Mouse (Mus musculus) urinary bladder, postnatal 10 days (tissue): ENCODE measurements at regions not wholly inside any gene's neighbourhood (a gene's known extent, or its start where the extent isn't known, plus 50 kb on each side); places are given as distances from the start of the nearest gene placed in this dataset.
A peak's percentile ranks its signal among the peaks of the same experiment; 100 is the strongest.

Experiments used
- DNase-seq: peaks from one replicate; pipeline ENCODE4 v3.0.0; 2022; ENCODE audit warnings: low spot score

DNA sequence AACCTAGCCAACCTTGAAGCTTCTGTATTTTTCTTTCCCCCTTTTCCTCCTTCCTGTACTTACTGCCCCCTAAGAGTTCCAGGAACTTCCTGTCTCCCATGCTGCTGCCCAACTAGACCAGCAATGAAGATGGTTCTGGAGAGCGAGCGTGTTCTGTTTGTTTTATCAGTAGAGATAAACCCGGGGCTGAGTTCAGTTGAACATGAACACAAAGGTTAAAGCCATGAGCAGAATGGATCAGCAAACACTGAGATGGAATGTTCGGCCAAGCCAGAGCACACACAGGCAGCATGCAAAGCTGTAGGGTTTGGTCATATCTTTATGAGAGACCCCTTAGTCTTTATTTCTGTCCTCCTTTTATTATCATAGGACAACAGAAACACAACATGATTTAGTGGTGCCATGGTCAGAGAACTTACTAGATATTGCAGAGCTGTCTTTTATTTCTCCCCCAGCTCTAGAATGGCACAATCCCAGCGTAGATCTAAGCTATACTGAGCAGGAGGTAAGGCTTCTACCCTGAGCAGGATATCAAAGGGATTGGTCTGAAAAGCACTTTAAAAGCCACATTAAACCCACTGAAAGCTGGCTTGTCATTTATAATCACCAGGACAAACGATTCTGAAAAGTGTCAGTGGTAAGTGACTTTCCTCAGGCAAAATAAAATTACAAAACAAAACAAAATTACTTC lies 105.9 kb upstream of the Peli1 start:
- DNase-seq = no peak

DNA sequence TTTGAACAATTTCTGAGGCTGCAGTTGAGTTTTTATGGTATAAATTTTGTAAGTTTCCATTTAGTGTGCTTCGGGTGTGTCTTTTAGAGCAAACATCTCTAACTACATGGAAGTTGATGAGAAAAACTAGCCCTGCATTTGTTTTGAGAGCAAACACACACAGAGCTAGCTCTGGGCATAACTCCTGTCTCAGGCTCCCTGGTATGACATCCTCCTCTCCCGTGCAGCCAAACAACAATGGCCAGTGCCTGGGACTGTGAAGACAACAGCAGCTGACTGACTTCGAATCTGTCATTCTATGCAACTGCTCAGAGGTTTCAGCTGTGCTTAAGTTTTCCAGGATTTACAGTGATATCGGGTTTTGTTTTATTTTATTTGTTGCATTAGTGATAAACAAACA lies 105.3 kb upstream of the Peli1 start:
- DNase-seq = no peak

DNA sequence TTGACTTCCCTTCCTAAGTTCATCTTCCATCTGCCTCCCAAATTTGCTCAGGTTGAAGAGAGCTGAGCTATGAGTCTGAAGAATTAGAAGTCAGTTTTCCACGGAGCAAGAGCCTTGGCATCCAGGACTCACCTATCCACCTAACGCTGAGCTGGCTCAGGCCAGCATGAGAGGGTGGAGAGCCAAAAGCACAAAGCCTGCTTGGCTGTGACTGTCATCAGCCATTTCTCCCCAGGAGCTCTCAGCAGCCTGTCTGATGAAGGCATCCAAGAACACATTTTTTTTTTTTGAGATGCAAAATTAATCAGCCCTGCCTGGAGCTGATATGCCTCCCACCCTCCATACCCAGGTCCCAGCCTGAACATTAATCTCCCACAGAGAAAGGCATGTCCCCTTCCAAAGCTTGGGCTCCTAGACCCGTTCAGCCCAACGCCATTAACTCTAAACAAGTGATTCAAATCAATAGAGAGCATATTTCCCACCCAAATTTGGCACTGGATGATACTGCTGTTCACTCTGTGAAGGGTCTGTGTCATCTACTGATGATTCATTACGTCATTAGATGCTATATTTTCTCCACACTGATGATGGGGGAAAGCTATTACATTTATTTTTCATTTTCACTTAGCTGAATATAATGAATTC lies 103.8 kb upstream of the Peli1 start:
- no peak for DNase-seq

DNA sequence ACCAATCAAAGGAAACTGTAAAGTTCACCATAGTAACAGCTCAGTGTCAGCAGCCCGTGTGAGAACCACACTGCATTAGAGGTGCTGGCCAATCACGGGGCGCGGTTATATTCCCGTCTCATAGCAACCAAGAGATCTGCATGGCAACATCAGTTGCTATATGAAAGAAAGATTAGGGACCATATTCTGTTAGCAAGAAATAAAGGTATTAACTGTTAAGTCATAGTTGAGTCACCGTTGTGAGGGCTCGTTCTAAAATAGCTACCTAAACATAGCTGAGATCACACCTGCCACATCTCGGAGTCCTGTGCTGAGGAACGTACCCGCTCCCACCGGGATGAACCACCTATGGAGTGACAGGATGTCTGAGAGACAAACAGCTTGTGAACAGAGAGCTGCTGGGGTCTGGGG lies 103.2 kb upstream of the Peli1 start:
- no peak for DNase-seq

DNA sequence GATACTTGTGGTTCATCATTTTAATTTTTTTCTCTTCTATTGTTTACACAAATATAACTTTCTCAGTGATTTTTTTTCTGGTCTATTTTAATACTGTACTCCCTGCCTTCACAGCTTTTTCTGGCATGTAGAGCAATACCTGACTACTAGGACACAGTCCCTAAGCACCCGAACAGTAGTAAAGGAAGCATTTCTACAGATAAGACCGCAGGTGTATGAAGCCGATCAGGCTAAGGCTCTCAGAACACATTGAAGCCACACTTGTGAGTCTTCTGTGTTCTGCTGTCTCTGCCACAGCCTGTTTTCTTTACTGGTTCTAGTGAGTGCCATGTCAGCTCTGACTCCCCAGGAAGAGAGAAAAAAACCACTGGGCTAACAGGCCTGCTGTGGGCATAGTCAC lies 102.2 kb upstream of the Peli1 start:
- DNase-seq = no peak

DNA sequence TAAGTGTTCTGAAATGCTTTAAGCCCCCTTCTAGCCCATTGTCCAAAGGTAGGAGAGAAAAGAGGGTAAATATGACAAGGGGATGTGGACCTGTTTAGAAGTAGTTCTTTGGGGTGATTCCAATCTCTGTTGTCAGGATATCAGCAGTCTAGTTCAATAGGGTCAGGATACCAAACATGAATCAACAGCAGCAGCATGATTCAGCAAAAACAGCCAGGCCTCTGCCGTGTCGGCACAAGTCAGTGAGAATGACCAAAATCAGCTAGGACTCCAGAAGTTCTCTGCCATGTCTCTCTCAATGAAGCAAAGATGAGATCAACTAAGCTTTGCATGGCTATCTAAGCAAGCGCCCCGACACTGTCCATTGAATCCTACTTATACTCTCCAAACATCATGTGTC lies 97.5 kb upstream of the Peli1 start:
- no peak for DNase-seq

DNA sequence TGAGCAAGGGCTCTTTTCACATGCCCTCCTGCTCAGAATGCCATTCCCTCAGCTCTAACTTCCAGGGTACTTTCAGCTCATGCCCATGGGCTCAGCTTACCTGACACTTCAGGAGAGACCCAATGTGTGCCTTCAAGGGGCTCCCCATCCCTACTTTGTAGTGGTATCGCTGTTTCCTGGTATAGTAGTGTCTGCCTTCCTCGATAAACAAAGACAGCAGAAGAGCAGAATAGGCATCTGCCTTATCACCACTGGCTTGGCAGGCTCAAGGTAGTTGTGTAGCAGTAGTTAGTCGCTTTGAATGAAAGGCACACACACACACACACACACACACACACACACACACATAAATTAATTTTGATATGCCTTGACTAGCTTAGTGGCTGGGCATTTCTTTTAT lies 89.7 kb upstream of the Peli1 start:
- no peak for DNase-seq

DNA sequence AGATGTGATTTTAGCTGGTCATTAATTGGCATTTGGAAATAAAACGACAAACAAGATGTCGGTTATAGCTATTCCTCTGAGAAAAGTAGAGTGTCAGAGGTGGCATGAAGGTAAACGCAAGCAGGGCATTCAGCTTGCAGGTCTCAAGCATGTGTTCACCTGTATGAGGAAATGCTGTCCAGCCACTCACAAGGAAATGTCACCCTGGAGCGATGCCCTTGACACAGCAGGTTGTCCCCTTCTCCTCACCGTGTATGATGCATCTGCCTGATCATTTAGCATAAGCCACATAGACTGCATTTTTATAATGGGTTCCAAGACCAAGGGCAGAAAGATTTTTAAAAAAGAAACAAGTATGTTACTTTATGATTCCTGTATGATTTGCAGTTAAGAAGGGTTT lies 83.9 kb upstream of the Peli1 start:
- no peak for DNase-seq

DNA sequence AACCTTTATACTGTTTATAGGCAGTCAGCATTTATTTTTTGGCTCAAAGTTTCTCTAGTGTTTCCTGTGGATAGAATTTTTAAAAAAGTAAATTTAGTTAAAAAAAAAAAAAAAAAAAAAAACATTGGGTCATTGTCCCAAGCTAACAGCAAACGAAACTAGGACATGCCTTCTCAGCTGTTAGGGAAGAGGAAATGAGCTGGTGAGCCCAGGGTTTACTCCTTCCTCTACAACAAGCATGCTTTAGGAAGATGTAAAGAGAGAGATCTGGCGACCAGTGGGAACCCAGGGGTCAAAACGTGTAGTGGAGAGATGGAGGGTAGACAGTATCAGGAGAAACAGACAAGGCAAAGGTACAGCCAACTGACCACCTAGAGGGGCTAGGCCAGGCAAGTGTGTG lies 81.6 kb upstream of the Peli1 start:
- DNase-seq = no peak

DNA sequence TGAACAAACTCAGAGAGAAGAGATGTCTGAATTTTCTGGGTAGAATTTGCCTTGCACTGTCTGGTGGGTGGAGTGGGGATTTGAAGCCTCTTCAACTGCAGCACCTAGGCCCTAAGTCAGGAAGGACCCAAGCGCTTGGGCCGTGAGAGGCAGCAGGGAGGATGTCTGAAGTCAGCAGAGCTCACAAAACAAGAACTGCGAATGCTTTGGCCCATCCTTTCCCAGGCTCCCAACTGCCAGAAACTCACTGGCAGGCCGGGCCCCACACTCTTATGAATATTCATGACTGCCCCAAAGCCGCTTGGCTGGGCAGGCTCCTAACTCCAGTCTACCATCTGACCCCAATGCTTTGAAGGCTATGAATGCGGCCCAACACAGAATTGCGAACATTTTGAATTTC lies 80.2 kb upstream of the Peli1 start:
- DNase-seq = no peak

DNA sequence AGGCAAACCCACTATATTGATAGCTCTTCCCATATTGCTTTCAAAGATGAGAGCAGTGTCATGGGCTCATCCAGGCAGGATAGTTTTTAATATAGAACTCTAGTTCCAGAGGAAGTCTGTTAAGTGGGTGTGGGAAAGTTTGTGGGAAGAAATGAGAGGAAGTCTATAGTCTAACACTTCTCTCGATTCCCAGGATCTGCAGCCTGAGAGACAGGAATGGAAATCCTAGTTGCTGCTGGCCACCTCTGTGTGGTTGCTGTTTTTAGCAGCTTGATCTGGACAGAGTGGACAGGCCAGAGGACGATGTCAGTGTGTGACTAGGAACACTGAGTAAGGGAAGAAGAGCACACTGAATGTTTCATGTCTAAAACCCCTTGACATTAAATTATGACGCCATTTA lies 76.8 kb upstream of the Peli1 start:
- DNase-seq = no peak

DNA sequence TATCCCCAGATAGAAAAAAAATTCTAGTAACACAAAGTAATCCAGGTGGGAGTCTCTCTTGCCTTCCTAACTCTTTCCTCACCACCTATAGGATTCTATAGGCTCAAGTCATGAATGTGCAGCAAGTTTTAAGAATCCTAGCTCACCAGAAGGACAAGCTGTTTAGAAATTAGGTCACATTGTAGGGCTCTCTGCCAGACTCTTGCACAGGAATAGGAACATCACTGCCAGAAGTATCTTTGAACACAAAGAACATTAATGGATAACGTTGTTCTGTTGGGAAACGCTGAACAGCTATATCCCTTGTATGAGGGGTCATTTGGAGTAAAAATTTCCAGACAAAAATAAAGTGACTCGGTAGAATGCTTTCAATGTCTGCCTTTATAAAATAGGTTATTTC lies 75.6 kb upstream of the Peli1 start:
- DNase-seq = no peak

DNA sequence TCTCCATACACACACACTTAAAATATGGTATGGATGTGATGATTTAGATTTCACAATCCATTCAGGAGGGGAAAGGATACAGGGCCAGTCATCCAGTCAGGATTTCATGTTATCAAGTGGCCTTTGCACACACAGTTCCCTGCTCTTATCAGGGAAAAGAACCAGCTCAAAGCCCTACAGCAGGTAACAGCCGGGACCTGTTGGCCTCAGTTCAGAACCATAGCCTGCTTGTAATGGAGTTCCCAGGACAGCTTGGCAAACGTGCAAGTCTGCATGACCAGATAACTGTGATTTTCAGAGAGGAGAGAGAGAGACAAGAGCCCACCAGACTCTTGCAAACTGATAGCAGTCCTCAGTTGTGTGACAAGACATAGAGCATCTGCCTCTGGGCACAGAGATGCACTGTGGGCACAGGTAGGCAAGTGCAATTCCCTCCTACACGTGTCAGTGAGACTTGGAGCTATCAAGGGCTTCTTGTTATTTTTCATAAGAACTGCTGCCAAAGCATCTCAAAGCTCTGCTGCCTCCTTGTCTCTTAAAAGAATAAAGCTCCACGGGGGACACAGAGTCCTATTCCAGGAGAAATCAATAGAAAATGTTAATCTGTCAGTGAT lies 74.9 kb upstream of the Peli1 start:
- no peak for DNase-seq

DNA sequence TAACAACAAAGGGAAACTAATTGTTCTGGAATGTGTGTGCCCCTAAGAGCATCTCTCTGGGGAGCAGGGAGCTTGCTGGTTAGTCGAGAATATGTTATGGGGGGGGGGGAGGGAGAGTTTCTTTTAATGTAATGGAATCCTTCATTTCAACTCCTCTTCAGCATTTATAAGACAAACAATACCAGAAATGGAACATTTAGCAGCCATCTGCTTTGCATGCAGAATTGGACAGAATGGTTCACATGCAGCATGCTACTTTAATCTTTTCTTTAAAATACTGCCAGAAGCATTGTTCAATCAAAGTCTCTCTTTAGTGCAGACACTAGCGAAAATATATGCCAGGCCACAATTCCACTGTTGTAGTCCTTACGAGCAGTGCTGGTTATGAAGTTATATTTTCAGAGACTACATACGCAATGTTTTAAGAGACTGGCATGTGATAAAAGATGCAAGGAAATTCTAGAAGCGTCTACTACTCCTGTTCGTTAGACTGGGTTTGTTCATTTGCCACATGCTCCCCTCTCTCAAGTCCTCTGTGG lies 74.2 kb upstream of the Peli1 start:
- DNase-seq = no peak

DNA sequence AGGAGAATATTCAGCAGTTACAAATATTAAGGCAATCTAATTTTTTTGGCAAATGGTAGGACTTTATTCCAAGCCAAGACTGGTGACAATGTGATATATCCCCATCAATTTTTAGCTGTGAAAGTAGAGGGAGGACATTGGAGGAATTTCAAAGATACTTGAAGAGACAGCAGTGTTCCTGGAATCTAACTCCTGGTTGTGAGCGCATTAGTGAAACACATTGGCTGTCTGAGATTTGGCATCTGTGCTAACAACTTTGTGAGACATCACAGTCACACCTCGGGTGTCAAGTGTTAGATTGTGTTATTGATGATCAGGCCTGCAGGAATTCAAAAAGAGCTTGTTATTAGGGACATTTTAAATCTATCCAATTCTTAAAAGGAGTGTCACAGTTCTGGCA lies 71.3 kb upstream of the Peli1 start:
- DNase-seq = no peak

DNA sequence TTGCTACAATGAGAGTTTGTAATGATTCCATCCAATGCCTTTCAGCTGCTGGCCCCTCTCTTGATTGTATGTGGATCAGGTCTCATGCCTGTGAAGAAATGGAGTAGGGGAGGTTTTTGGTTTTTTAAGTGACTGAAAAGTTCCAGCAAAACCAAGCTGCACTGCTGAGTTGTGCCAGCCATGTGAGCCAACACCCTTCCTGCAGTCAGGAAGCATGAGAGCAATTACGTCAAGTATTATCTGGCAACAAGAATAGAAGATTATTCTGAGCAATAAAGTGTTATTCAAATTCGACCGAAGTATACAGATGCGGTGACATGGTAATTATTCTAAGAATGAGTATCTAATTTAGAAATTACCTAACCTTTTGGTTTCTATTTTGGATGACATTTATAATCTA lies 67.0 kb upstream of the Peli1 start:
- DNase-seq = no peak

DNA sequence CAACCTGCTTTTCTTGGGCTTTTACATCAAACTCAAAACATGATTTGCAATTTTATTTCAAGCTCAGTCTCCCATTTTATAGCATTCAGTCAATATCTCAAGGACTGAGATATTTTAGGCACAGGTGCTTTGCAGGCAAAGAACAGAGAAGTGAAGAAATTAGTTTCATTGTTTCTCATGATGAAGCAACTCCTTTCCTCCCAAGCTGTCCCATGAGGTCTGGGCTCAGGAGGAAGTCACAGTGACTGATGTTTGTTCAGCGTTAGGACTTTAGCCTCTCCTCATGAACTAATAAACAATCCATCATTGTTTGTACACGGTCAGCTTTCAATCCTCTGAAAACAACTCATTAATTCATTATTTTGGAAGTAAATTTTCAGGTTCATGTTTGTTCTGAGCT lies 66.6 kb upstream of the Peli1 start:
- DNase-seq = no peak

DNA sequence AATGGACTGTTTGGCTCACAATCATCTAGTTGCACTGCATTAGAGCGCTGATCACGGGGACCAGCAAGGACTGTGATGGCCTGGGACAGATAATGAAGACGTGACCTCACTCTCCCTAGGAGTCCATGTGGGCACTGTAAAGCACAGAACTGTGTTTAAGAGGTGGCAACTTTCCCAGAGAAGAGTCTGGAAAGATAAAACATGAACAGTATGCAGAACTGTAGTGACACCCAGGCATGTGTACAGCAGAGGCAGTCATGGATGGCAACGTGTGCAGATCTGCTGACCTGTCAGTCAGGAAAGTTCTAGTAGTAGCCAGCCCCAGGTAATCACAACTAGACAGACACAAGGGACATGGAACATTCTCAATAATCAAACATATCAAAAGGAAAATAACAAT lies 63.8 kb upstream of the Peli1 start:
- no peak for DNase-seq

DNA sequence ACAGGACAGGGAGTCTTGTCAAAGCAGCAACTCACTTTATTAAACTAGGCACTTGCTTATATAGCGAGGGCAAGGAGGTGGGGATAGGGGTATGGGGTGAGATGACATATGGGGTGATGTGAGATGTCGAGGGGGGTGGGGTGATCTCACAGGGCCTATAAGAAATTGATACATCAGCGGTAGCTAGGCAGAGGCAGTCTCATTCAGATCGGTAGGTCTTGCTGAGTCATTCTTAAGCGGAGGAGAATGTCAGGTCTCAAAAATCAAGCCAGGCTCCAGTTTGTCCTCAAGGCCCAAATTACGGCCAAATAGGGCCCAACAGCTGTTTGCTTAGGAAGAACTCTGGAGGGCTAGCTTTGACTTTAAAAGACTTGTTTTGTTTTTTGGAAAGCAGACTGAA lies 60.7 kb upstream of the Peli1 start:
- no peak for DNase-seq

DNA sequence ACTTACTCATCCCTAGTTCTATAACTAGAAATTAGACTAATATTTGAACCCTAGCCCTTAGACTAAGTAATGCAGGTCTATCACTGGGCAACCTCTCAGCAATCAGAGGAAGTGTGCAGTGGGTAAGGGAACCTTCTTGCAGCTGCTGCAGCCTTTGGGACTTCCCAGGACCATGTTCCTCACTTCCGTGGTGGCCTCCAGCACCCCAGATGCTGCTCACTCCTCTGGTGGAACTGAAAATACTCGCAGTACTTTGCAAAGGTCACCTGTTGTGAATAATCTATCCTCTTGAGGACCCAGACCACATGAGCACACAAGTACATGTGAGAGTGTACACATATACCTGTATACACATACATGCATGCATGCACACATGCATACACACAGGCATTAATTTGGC lies 59.3 kb upstream of the Peli1 start:
- no peak for DNase-seq

DNA sequence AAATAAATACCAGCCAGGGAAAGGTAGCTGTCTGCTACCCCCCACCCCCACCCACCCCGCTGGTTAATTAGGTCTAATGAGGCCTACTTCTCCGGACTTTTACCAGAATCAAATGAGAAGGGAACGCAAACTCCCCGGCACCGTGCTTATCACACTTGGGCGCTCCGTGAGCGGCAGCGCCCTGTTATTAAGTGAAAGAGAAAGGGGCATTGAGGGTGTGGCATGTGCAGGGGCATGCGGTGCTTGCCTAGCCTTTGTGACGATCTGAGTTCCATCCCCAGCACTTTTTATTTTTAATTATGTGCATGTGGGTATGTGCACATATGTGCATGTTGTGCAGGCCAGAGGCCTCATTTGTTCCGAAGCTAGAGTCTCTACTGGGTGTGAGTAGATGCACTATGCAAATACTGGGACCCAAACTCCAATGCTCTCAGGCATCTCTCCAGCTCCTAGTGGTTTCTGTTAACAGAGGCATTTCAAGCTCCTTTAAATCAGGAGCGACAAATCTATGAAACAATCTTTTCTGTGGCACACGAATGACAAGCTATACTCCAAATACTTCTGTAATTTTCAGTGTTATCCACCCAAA lies 57.8 kb upstream of the Peli1 start:
- DNase-seq = no peak

DNA sequence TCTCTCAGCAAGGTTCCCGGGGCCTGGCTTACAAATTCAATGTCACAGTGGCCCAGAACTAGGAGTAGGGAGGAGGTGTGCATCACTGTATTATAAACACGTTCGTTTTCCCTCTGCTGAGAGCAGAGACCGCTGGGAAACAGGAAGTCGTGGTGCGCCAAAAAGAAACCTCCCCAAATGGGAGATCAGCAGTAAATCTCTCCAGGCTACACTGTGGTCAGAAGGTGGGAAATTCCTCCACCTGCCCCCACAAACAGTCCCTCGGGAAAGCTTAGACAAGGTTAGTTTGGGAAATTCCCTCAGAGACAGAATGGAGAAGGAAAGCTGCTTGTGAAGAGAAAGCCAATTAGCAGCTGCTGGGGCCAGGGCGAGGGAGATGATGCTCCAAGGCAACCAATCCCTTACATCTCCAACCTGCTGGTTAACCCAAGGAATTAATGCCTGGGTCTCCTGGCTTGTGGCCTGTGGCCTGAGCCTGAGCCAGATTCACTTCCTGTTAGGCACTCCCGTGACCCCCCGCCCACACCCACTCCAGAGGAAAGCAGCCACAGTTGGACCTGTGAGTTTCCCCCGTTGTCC lies 57.2 kb upstream of the Peli1 start:
- DNase-seq = peak; percentile 16
